Mouse (Mus musculus) limb, embryonic 15.5 days (tissue): Measurements from ENCODE around the gene Mdga2. TPM values are rescaled to one million over a fixed set of nuclear protein-coding genes. Genes with fewer than 3 reads are reported as not detected.

Source experiments
- ATAC-seq: fragments of 200-750 bp; cut with Nextera tagmentation; 2 replicates; pipeline ENCODE4 v1.8.0; 2017; ENCODE audit warnings: low read depth, moderate TSS enrichment; ENCODE audit not compliant: insufficient number of reproducible peaks, low FRiP score, low TSS enrichment
- H3K27ac ChIP-seq: fragments of 300-500 bp; sonication (generic); 2 replicates; pipeline ENCODE4 v1.5.1; 2015; ENCODE audit warnings: moderate library complexity, mild to moderate bottlenecking, inconsistent platforms
- H3K27me3 ChIP-seq: fragments of 300-500 bp; sonication (generic); 2 replicates; pipeline ENCODE4 v1.6.1; 2015; ENCODE audit warnings: inconsistent platforms
- H3K36me3 ChIP-seq: fragments of 300-500 bp; sonication (generic); 2 replicates; pipeline ENCODE4 v1.6.1; 2015; ENCODE audit warnings: inconsistent platforms
- H3K4me1 ChIP-seq: fragments of 300-500 bp; sonication (generic); 2 replicates; pipeline ENCODE4 v1.6.1; 2015; ENCODE audit warnings: inconsistent platforms
- H3K4me2 ChIP-seq: fragments of 300-500 bp; sonication (generic); 2 replicates; pipeline ENCODE4 v1.6.1; 2015; ENCODE audit warnings: mild to moderate bottlenecking, inconsistent platforms
- H3K4me3 ChIP-seq: fragments of 300-500 bp; sonication (generic); 2 replicates; pipeline ENCODE4 v1.5.1; 2015; ENCODE audit warnings: mild to moderate bottlenecking, inconsistent platforms
- H3K9ac ChIP-seq: fragments of 300-500 bp; sonication (generic); 2 replicates; pipeline ENCODE4 v1.6.1; 2015; ENCODE audit warnings: inconsistent platforms
- H3K9me3 ChIP-seq: fragments of 300-500 bp; sonication (generic); 2 replicates; pipeline ENCODE4 v1.6.1; 2016; ENCODE audit warnings: inconsistent platforms
- WGBS: fragments of 180-500 bp; shearing (Covaris S2); methylation state at CpG from one replicate; pipeline ENCODE4 v1.1.7; 2015; 5-methylcytosine and 5-hydroxymethylcytosine counted together
- polyA plus RNA-seq: library from polyadenylated mRNA; unstranded; fragments of >200 nt; fragmentation: Nextera tagmentation; extraction: Ambion mirVana; gene quantifications from 2 replicates; pipeline ENCODE4 v1.2.1, GENCODE M21; 2015

Gene Mdga2
- polyA plus RNA-seq, 1 experiment from 2014 or later: 4.4 TPM

DNA sequence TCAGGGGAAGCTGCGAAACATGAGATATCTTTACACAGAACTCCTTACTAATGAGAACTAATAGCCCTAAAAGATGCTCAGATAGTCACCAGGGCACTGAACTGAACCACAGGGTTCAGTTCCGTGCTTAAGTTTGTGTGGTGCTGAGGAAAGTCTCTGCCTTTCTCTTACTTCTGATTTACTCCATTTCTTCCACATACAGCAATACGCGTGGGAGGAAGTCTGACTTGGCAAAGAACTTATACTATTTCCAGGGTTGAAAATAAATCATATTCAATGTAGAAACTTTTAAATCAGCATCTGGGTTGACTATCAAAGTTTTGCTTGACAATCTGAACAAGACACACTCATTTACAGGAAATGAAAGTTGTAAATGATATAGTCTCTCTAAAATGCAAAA is 180.5 kb downstream of the Mdga2 start:
- no peak overlapping the region for H3K9ac ChIP-seq
- no peak overlapping the region for H3K27ac ChIP-seq
- no peaks in the 10 kb centered on the region for H3K4me1 ChIP-seq
- H3K27me3 ChIP-seq: no peaks in the 10 kb centered on the region
- no peaks in the 10 kb centered on the region for H3K36me3 ChIP-seq
- H3K9me3 ChIP-seq: no peaks in the 10 kb centered on the region
- no peak for ATAC-seq
- no peak overlapping the region for H3K4me3 ChIP-seq
- H3K4me2 ChIP-seq: no peak overlapping the region
- WGBS: 81% methylated on average over 4 of the region's 4 CpGs

DNA sequence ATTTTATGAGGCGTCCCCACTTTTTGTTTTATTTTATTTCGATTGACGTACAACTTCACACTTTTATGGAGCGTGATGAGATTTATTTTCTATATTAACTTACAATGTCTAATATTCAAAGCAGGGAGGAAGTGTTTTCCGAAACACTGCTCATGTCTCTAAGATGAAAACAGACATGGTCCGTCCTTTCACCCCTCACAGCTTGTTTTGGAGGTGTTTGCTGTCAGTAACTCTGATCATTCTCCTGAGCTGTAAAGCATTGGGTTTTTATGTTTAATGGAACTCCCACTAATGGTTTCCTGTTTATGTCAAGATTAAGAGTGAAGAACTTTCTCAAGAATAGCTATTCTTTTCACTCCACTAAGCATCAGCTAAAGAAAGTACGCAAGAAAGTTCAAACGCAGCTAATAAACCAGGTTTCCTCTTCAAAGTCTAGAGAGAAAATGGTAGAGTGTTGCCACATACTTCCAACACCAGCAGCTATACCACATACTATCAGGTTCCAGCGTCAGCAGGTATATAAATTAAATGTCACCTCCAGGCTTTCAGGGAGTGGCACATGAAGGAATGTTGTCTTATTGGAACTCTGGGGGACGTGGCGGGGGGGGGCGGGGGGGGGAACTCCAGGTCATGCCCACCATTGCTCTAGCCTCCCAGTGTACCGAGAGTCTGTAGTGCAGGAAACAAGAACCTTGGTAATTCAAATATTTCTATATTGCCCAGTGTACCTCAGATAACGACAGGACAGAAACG is 186.7 kb downstream of the Mdga2 start:
- no peaks in the 10 kb centered on the region for H3K36me3 ChIP-seq
- no peak overlapping the region for H3K9ac ChIP-seq
- WGBS: 73% methylated on average over 15 of the region's 15 CpGs
- H3K4me2 ChIP-seq: no peak overlapping the region
- no peaks in the 10 kb centered on the region for H3K4me1 ChIP-seq
- no peak overlapping the region for H3K27ac ChIP-seq
- no peak overlapping the region for H3K4me3 ChIP-seq
- no peaks in the 10 kb centered on the region for H3K27me3 ChIP-seq
- no peaks in the 10 kb centered on the region for H3K9me3 ChIP-seq
- no peak for ATAC-seq

DNA sequence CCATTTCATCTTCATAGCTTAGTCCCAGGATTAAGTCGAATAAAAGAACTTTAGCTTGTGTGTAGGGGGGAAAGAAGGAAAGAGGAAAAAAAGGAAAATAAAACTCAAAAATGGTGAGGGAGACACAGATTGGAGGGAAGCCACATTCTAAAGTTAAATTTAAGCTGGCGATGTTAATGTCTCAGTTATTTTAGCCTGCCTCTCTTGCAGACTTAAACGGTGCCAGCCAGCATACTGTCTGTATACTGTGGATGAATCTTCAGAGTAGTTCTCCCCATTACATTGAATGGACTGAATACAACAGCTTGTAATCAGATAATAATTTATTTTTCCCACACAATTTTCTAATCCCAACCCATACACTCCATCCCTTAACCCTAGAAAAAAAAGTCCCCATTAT is 205.2 kb downstream of the Mdga2 start:
- Histone ChIP-seq H3K27me3 (no peaks in the 10 kb centered on the region), H3K9me3 (no peaks in the 10 kb centered on the region), H3K4me1 (no peaks in the 10 kb centered on the region), H3K27ac (no peak overlapping the region), H3K9ac (no peak overlapping the region), H3K36me3 (no peaks in the 10 kb centered on the region), H3K4me2 (no peak overlapping the region), H3K4me3 (no peak overlapping the region)
- 86% methylated on average over 3 of the region's 3 CpGs for WGBS
- ATAC-seq: no peak

DNA sequence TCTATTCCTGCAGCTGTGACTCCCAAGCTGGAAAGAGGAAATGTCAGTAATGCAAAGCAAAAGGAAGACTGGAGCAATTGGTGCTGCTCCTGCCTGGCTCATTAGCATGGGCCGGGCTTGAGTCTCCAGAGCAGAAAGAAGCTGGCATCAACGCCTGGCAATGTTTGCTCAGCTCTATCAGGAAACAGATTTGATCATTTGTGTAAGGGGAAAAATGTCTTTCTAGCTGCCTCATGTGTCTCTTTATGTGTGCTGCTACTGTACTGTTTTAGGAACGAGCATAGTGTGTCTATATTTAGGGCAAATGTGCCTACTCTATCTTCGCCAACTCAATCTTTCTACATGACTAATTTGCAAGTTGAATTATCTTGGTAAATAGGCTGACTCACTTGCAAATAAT is 211.0 kb downstream of the Mdga2 start:
- no peaks in the 10 kb centered on the region for H3K9me3 ChIP-seq
- no peak overlapping the region for H3K9ac ChIP-seq
- no peak overlapping the region for H3K27ac ChIP-seq
- WGBS: 61% methylated on average over 4 of the region's 4 CpGs
- no peak overlapping the region for H3K4me3 ChIP-seq
- ATAC-seq: no peak
- no peaks in the 10 kb centered on the region for H3K4me1 ChIP-seq
- H3K4me2 ChIP-seq: no peak overlapping the region
- no peaks in the 10 kb centered on the region for H3K27me3 ChIP-seq
- no peaks in the 10 kb centered on the region for H3K36me3 ChIP-seq

- no peak overlapping the region for H3K4me3 ChIP-seq
- H3K4me2 ChIP-seq: no peak overlapping the region
- no peak overlapping the region for H3K9ac ChIP-seq
- no peaks in the 10 kb centered on the region for H3K4me1 ChIP-seq
- H3K9me3 ChIP-seq: no peaks in the 10 kb centered on the region
- no peak overlapping the region for H3K27ac ChIP-seq
- no peaks in the 10 kb centered on the region for H3K27me3 ChIP-seq
- no peak for ATAC-seq
- no peaks in the 10 kb centered on the region for H3K36me3 ChIP-seq
- 82% methylated on average over 4 of the region's 4 CpGs for WGBS
These were observed 212.0 kb downstream of the Mdga2 start for GRCm38 (mm10) chr12:67010318-67010717.

DNA sequence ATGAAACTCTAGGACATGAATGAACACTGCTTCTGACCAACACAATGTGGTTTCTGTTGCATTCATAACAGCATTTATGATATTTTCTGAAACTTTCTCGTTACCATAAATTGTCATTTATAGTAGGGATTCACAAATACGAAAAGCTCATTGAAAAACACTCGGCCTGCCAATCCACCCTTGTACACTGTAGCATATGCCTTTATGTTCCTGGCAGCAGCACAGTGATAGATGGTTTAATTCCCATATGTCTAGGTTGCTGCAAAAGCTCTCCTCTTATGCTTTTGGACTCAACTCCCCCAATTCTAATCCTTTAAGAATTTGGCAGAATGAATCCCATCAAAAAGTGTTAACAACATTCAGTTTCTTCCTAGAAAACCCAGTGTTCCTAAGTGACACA is 213.2 kb downstream of the Mdga2 start:
- no peaks in the 10 kb centered on the region for H3K36me3 ChIP-seq
- H3K4me1 ChIP-seq: no peaks in the 10 kb centered on the region
- H3K9me3 ChIP-seq: no peaks in the 10 kb centered on the region
- H3K4me2 ChIP-seq: no peak overlapping the region
- H3K4me3 ChIP-seq: no peak overlapping the region
- no peak overlapping the region for H3K9ac ChIP-seq
- WGBS: 74% methylated on average over 3 of the region's 3 CpGs
- H3K27ac ChIP-seq: no peak overlapping the region
- ATAC-seq: no peak
- no peaks in the 10 kb centered on the region for H3K27me3 ChIP-seq

GRCm38 (mm10) chr12:66954129-66954528 is 268.2 kb downstream of the Mdga2 start:
- H3K27ac ChIP-seq: no peak overlapping the region
- no peaks in the 10 kb centered on the region for H3K27me3 ChIP-seq
- H3K4me2 ChIP-seq: no peak overlapping the region
- no peak for ATAC-seq
- WGBS: 58% methylated on average over 3 of the region's 3 CpGs
- no peaks in the 10 kb centered on the region for H3K36me3 ChIP-seq
- H3K4me1 ChIP-seq: no peaks in the 10 kb centered on the region
- no peak overlapping the region for H3K4me3 ChIP-seq
- no peaks in the 10 kb centered on the region for H3K9me3 ChIP-seq
- no peak overlapping the region for H3K9ac ChIP-seq

- no peak for ATAC-seq
- no peak overlapping the region for H3K4me2 ChIP-seq
- no peaks in the 10 kb centered on the region for H3K4me1 ChIP-seq
- no peak overlapping the region for H3K4me3 ChIP-seq
- 89% methylated on average over 5 of the region's 5 CpGs for WGBS
- no peaks in the 10 kb centered on the region for H3K27me3 ChIP-seq
- H3K9ac ChIP-seq: no peak overlapping the region
- H3K36me3 ChIP-seq: no peaks in the 10 kb centered on the region
- H3K9me3 ChIP-seq: no peaks in the 10 kb centered on the region
- H3K27ac ChIP-seq: no peak overlapping the region
These were observed 306.6 kb downstream of the Mdga2 start for GRCm38 (mm10) chr12:66915741-66916140.

DNA sequence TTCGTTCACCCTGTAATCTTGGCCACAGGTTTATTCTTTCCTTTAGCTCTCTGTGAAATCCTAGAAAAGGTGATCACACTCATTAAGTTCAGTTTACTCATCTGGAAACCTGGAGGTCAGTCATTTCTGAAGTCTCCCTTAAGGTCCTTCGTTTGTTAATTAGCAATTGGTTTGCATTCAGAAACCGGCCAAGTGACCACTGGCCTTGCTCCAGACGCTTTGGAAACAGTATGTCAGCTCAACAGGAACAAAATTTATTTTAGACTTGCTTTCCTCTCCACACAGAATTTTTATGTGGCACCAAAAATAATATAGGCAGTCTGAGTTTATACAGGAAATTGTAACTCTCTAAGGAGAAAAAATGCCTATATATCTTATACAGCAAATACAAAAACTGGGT is 323.0 kb downstream of the Mdga2 start:
- WGBS: 58% methylated on average over 4 of the region's 4 CpGs
- no peak overlapping the region for H3K4me2 ChIP-seq
- H3K36me3 ChIP-seq: no peaks in the 10 kb centered on the region
- H3K27me3 ChIP-seq: no peaks in the 10 kb centered on the region
- no peak overlapping the region for H3K4me3 ChIP-seq
- no peaks in the 10 kb centered on the region for H3K4me1 ChIP-seq
- ATAC-seq: no peak
- H3K9ac ChIP-seq: no peak overlapping the region
- no peak overlapping the region for H3K27ac ChIP-seq
- H3K9me3 ChIP-seq: no peaks in the 10 kb centered on the region

- H3K36me3 ChIP-seq: no peaks in the 10 kb centered on the region
- no peak overlapping the region for H3K27ac ChIP-seq
- ATAC-seq: no peak
- H3K9me3 ChIP-seq: no peaks in the 10 kb centered on the region
- no peak overlapping the region for H3K9ac ChIP-seq
- no peak overlapping the region for H3K4me3 ChIP-seq
- no peaks in the 10 kb centered on the region for H3K27me3 ChIP-seq
- WGBS: 93% methylated on average over 3 of the region's 3 CpGs
- H3K4me1 ChIP-seq: no peaks in the 10 kb centered on the region
- no peak overlapping the region for H3K4me2 ChIP-seq
These were observed 325.6 kb downstream of the Mdga2 start for GRCm38 (mm10) chr12:66896790-66897189.

DNA sequence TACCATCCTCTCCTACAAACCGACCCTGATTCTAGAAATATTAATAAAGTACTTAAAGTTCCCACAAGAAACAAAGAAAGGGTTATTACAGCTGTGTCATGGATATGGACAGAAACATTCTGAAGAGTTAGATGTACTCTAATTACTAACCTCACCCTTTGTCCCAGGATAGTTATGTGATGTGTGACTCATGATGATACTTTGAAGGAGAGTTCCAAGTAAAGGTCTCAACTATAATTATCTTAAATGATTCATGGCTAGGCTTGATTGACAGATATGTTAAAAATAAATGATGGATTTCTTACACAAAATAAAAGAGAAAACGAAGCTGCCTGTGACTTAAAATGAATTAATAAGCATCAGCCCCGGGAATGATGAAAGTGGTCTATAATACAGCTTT is 332.1 kb downstream of the Mdga2 start:
- no peak overlapping the region for H3K4me2 ChIP-seq
- no peaks in the 10 kb centered on the region for H3K27me3 ChIP-seq
- no peaks in the 10 kb centered on the region for H3K9me3 ChIP-seq
- no peak overlapping the region for H3K9ac ChIP-seq
- H3K36me3 ChIP-seq: no peaks in the 10 kb centered on the region
- WGBS: 72% methylated on average over 3 of the region's 3 CpGs
- no peak overlapping the region for H3K27ac ChIP-seq
- no peak for ATAC-seq
- no peaks in the 10 kb centered on the region for H3K4me1 ChIP-seq
- no peak overlapping the region for H3K4me3 ChIP-seq

GRCm38 (mm10) chr12:66889276-66889675 is 333.1 kb downstream of the Mdga2 start:
- 74% methylated on average over 3 of the region's 3 CpGs for WGBS
- Histone ChIP-seq H3K4me3 (no peak overlapping the region), H3K9me3 (no peaks in the 10 kb centered on the region), H3K27ac (no peak overlapping the region), H3K9ac (no peak overlapping the region), H3K4me2 (no peak overlapping the region), H3K27me3 (no peaks in the 10 kb centered on the region), H3K36me3 (no peaks in the 10 kb centered on the region), H3K4me1 (no peaks in the 10 kb centered on the region)
- ATAC-seq: no peak

GRCm38 (mm10) chr12:66888636-66889035 is 333.7 kb downstream of the Mdga2 start:
- H3K4me1 ChIP-seq: no peaks in the 10 kb centered on the region
- H3K27ac ChIP-seq: no peak overlapping the region
- H3K9ac ChIP-seq: no peak overlapping the region
- H3K27me3 ChIP-seq: no peaks in the 10 kb centered on the region
- no peaks in the 10 kb centered on the region for H3K9me3 ChIP-seq
- no peak overlapping the region for H3K4me2 ChIP-seq
- 79% methylated on average over 1 of the region's 1 CpGs for WGBS
- H3K36me3 ChIP-seq: no peaks in the 10 kb centered on the region
- no peak overlapping the region for H3K4me3 ChIP-seq
- ATAC-seq: no peak
